Mouse (Mus musculus): Measurements from ENCODE around the gene Sdf2l1. TPM values are rescaled to one million over a fixed set of nuclear protein-coding genes. Genes with fewer than 3 reads are reported as not detected.

The Sdf2l1 gene
- polyA plus RNA-seq, 1 experiment: 109 TPM

DNA sequence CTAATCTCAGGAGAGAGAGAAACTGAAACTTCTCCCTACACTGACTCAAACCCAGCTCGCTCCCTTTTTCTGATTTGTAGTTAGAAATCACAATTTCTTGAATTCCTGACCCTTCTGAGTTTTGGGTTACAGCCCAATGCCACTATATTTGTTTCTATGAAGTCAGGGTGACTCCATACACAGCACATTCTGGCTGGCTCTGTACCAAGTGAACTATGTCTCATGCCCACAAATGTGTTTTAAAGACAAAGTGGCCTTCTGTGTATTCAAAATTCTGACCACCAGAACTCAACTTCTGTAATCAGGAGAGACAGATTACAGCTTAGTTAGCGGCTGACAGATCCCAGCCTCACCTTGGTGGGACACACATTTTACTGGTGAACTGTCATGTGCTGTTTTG, 22.2 kb upstream of the Sdf2l1 start:
- Histone ChIP-seq H3K36me3 (ENCODE audit: control insufficient read depth, insufficient read depth, low read length) (peaks cover 34% of the 10 kb centered on the region), H3K4me1 (ENCODE audit: control insufficient read depth, insufficient read depth, insufficient read length, low read length) (peaks cover 17% of the 10 kb centered on the region), H3K27me3 (ENCODE audit: control insufficient read depth, insufficient read depth, low read length) (no peaks in the 10 kb centered on the region), H3K27ac (ENCODE audit: insufficient read depth, low read depth, low read length) (no peak overlapping the region), H3K4me3 (ENCODE audit: low read depth, low read length) (no peak overlapping the region)
- 82% methylated on average over 2 of the region's 2 CpGs for WGBS
- TF ChIP-seq CTCF (IDR thresholded peaks at IDR 0.05; ENCODE audit: extremely low read depth, insufficient read length, insufficient replicate concordance, low read depth, low read length) (no peak), POLR2A (IDR thresholded peaks at IDR 0.05; ENCODE audit: low read depth, low read length) (no peak)

DNA sequence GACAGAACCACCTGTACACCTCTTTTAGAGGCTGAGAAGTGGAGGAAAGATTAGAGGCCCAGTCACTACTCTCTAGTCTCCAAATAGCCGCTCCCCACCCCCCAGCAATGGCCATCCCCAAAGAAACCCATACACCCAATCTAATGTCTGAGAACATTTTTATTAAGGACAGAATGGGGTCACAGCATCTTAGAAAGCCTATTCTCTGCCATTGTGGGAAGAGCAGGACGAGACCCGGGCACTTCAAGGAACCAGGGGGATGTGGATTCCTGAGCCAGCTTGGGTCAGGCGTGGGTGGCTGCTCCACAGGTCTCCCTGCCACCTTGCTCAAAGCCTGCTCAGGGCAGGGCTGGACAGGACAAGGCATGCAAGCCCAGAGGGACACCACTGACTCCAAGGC, 19.7 kb upstream of the Sdf2l1 start:
- no peak overlapping the region for H3K4me3 ChIP-seq (ENCODE audit: low read depth, low read length)
- WGBS: over 99% methylated on average over 4 of the region's 4 CpGs
- peaks cover 27% of the 10 kb centered on the region for H3K4me1 ChIP-seq (ENCODE audit: control insufficient read depth, insufficient read depth, insufficient read length, low read length)
- TF ChIP-seq CTCF (IDR thresholded peaks at IDR 0.05; ENCODE audit: extremely low read depth, insufficient read length, insufficient replicate concordance, low read depth, low read length) (no peak), POLR2A (IDR thresholded peaks at IDR 0.05; ENCODE audit: low read depth, low read length) (no peak)
- no peaks in the 10 kb centered on the region for H3K27me3 ChIP-seq (ENCODE audit: control insufficient read depth, insufficient read depth, low read length)
- H3K36me3 ChIP-seq (ENCODE audit: control insufficient read depth, insufficient read depth, low read length): peaks cover 20% of the 10 kb centered on the region
- peak overlapping the region; percentile 98 for H3K27ac ChIP-seq (ENCODE audit: insufficient read depth, low read depth, low read length)

- WGBS: 32% methylated on average over 7 of the region's 7 CpGs
- Histone ChIP-seq H3K27ac (ENCODE audit: insufficient read depth, low read depth, low read length) (peak overlapping the region; percentile 98), H3K4me3 (ENCODE audit: low read depth, low read length) (peak overlapping the region; percentile 27; the same call in 1 of the 2 replicates), H3K4me1 (ENCODE audit: control insufficient read depth, insufficient read depth, insufficient read length, low read length) (peaks cover 27% of the 10 kb centered on the region), H3K36me3 (ENCODE audit: control insufficient read depth, insufficient read depth, low read length) (peaks cover 14% of the 10 kb centered on the region), H3K27me3 (ENCODE audit: control insufficient read depth, insufficient read depth, low read length) (no peaks in the 10 kb centered on the region)
- TF ChIP-seq CTCF (IDR thresholded peaks at IDR 0.05; ENCODE audit: extremely low read depth, insufficient read length, insufficient replicate concordance, low read depth, low read length) (no peak), POLR2A (IDR thresholded peaks at IDR 0.05; ENCODE audit: low read depth, low read length) (peak; percentile 67; the same call in 1 of the 2 replicates)
These were observed 18.5 kb upstream of the Sdf2l1 start for GRCm38 (mm10) chr16:17150520-17151258.

- Histone ChIP-seq H3K4me3 (ENCODE audit: low read depth, low read length) (peak overlapping the region; percentile 77), H3K27ac (ENCODE audit: insufficient read depth, low read depth, low read length) (0 out of 2 replicates have a peak overlapping the region, but pooled peaks have one; percentile 14), H3K36me3 (ENCODE audit: control insufficient read depth, insufficient read depth, low read length) (peaks cover 6% of the 10 kb centered on the region), H3K4me1 (ENCODE audit: control insufficient read depth, insufficient read depth, insufficient read length, low read length) (peaks cover 27% of the 10 kb centered on the region), H3K27me3 (ENCODE audit: control insufficient read depth, insufficient read depth, low read length) (no peaks in the 10 kb centered on the region)
- 33% methylated on average over 16 of the region's 16 CpGs for WGBS
- TF ChIP-seq CTCF (IDR thresholded peaks at IDR 0.05; ENCODE audit: extremely low read depth, insufficient read length, insufficient replicate concordance, low read depth, low read length): no peak
- no peak for TF ChIP-seq POLR2A (IDR thresholded peaks at IDR 0.05; ENCODE audit: low read depth, low read length)
These were observed 15.9 kb upstream of the Sdf2l1 start for GRCm38 (mm10) chr16:17148084-17148483.

DNA sequence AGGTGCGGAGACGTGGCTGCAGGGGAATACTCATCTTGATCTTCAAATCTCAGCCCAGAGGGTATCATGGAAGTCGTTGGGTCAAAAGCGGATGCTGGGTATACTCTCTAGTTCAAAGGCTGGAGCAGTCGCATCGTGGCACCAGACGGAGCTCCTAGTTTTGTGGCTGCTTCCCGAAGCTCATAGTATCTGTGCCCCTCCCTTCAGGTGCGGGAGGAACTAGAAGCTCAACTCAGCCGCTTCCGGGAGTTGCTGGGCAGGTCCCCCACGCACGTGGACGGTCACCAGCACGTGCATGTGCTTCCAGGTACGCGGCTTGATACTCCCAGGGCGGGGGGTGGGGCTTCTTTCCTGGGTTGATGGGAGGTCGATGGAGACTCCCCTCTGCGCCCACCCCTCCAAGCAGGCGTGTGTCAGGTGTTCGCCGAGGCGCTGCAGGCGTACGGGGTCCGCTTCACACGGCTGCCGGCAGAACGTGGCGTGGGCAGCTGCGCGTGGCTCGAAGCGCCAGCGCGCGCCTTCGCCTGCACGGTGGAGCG, 15.3 kb upstream of the Sdf2l1 start:
- TF ChIP-seq POLR2A (IDR thresholded peaks at IDR 0.05; ENCODE audit: low read depth, low read length): peak; percentile 28; the same call in 1 of the 2 replicates
- no peak for TF ChIP-seq CTCF (IDR thresholded peaks at IDR 0.05; ENCODE audit: extremely low read depth, insufficient read length, insufficient replicate concordance, low read depth, low read length)
- Histone ChIP-seq H3K36me3 (ENCODE audit: control insufficient read depth, insufficient read depth, low read length) (peaks cover under 1% of the 10 kb centered on the region; the same call in 1 of the 2 replicates), H3K27ac (ENCODE audit: insufficient read depth, low read depth, low read length) (peak overlapping the region; percentile 44), H3K27me3 (ENCODE audit: control insufficient read depth, insufficient read depth, low read length) (no peaks in the 10 kb centered on the region), H3K4me3 (ENCODE audit: low read depth, low read length) (peak overlapping the region; percentile 77), H3K4me1 (ENCODE audit: control insufficient read depth, insufficient read depth, insufficient read length, low read length) (peaks cover 27% of the 10 kb centered on the region)
- 1% methylated on average over 41 of the region's 41 CpGs for WGBS

- H3K36me3 ChIP-seq (ENCODE audit: control insufficient read depth, insufficient read depth, low read length): no peaks in the 10 kb centered on the region
- H3K27ac ChIP-seq (ENCODE audit: insufficient read depth, low read depth, low read length): peak within 1 kb of the TSS; percentile 44
- peaks cover 23% of the 10 kb centered on the region for H3K4me1 ChIP-seq (ENCODE audit: control insufficient read depth, insufficient read depth, insufficient read length, low read length)
- TF ChIP-seq CTCF (IDR thresholded peaks at IDR 0.05; ENCODE audit: extremely low read depth, insufficient read length, insufficient replicate concordance, low read depth, low read length) (peak; percentile 56; the same call in 1 of the 2 replicates), POLR2A (IDR thresholded peaks at IDR 0.05; ENCODE audit: low read depth, low read length) (no peak; the same call in 1 of the 2 replicates)
- peak within 1 kb of the TSS; percentile 77 for H3K4me3 ChIP-seq (ENCODE audit: low read depth, low read length)
- H3K27me3 ChIP-seq (ENCODE audit: control insufficient read depth, insufficient read depth, low read length): no peaks in the 10 kb centered on the region
- WGBS: under 1% methylated on average over 34 of the region's 34 CpGs
These were observed 14.6 kb upstream of the Sdf2l1 start, which contains the start of gene Ccdc116 for GRCm38 (mm10) chr16:17146772-17147235. TSS of gene Ccdc116 (minus strand) at chr16:17147229.

DNA sequence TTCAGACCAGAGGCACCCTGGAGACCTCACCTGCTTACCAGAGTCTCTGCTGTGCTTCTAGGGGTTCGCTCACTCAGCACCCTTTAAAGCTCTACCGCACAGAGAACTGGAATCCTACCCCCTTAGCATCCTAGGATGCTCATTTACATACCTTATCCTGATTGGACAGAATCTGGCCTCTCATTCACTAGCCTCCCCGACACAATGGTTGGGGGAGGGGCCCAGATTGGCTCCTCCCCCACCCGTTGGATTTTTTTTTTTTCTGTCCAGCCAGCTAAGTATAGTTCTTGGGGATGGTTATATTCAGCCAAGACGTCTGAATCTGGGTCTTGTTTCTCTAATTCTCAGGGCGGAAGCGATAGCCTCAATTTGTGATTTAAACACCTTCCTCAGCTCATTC, 12.2 kb upstream of the Sdf2l1 start, which contains the start of gene Ydjc:
Gene Ydjc (plus strand): TSS at position 283 of the 400 bp plus-strand sequence.
- peaks cover 10% of the 10 kb centered on the region for H3K4me1 ChIP-seq (ENCODE audit: control insufficient read depth, insufficient read depth, insufficient read length, low read length)
- H3K36me3 ChIP-seq (ENCODE audit: control insufficient read depth, insufficient read depth, low read length): no peaks in the 10 kb centered on the region
- 47% methylated on average over 7 of the region's 7 CpGs for WGBS
- no peak within 1 kb of the TSS for H3K4me3 ChIP-seq (ENCODE audit: low read depth, low read length)
- H3K27me3 ChIP-seq (ENCODE audit: control insufficient read depth, insufficient read depth, low read length): no peaks in the 10 kb centered on the region
- H3K27ac ChIP-seq (ENCODE audit: insufficient read depth, low read depth, low read length): no peak within 1 kb of the TSS
- TF ChIP-seq CTCF (IDR thresholded peaks at IDR 0.05; ENCODE audit: extremely low read depth, insufficient read length, insufficient replicate concordance, low read depth, low read length): no peak
- no peak for TF ChIP-seq POLR2A (IDR thresholded peaks at IDR 0.05; ENCODE audit: low read depth, low read length)

Measured in small intestine, adult 2 months (tissue).